Mouse (Mus musculus) MEL (cell line): ENCODE results near the gene Il10ra.

Experiments
- CTCF ChIP-seq, 3 experiments: IDR thresholded peaks in 2 of 3; conservative IDR thresholded peaks in 1 of 3; 2 replicates each; pipeline ENCODE4 v1.5.1; 2011 to 2012; ENCODE audit warnings: low read length in 3 of 3, low read depth in 2 of 3, mild to moderate bottlenecking in 2 of 3, improper control_type of control experiment in 1 of 3, inconsistent platforms in 1 of 3, mixed read lengths in 1 of 3, moderate library complexity in 1 of 3; ENCODE audit not compliant: control insufficient read depth in 1 of 3, insufficient read depth in 1 of 3, poor library complexity in 1 of 3, severe bottlenecking in 1 of 3
- EP300 ChIP-seq, 2 experiments: IDR thresholded peaks; 2 replicates each; pipeline ENCODE4 v1.6.1; 2011; ENCODE audit warnings: improper control_type of control experiment in 2 of 2, low read length in 2 of 2, low read depth in 1 of 2, mild to moderate bottlenecking in 1 of 2
- GABPA ChIP-seq: IDR thresholded peaks from 2 replicates; pipeline ENCODE4 v1.6.1; 2012; ENCODE audit warnings: low read depth, mild to moderate bottlenecking, inconsistent platforms, low read length, improper control_type of control experiment, moderate library complexity
- MEF2A ChIP-seq: IDR thresholded peaks from 2 replicates; pipeline ENCODE4 v1.6.1; 2014; ENCODE audit warnings: low read depth, mild to moderate bottlenecking, inconsistent platforms, low read length, improper control_type of control experiment; ENCODE audit not compliant: poor library complexity, insufficient replicate concordance, severe bottlenecking; ENCODE audit errors: extremely low read depth
- MXI1 ChIP-seq: IDR thresholded peaks from 2 replicates; pipeline ENCODE4 v1.6.1; 2011; ENCODE audit warnings: mild to moderate bottlenecking, low read depth, low read length, improper control_type of control experiment
- MYC ChIP-seq: IDR thresholded peaks from 2 replicates; pipeline ENCODE4 v1.6.1; 2011; ENCODE audit warnings: low read depth, mild to moderate bottlenecking, low read length, improper control_type of control experiment, moderate library complexity
- POLR2A ChIP-seq, 2 experiments: IDR thresholded peaks; 2 replicates each; pipeline ENCODE4 v1.6.1; 2011 to 2012; ENCODE audit warnings: low read length in 2 of 2, mild to moderate bottlenecking in 2 of 2, control low read depth in 1 of 2, improper control_type of control experiment in 1 of 2, low read depth in 1 of 2, moderate library complexity in 1 of 2; ENCODE audit not compliant: control insufficient read depth in 1 of 2, insufficient read depth in 1 of 2, poor library complexity in 1 of 2
- POLR2AphosphoS2 ChIP-seq: IDR thresholded peaks from 2 replicates; pipeline ENCODE4 v1.6.1; 2011; ENCODE audit warnings: low read length, improper control_type of control experiment
- TCF12 ChIP-seq: IDR thresholded peaks from 2 replicates; pipeline ENCODE4 v1.6.1; 2014; ENCODE audit warnings: low read depth, mild to moderate bottlenecking, inconsistent platforms, low read length, improper control_type of control experiment, moderate library complexity

- TF ChIP-seq CTCF (IDR thresholded peaks at IDR 0.05 in 2 of 3, conservative IDR thresholded peaks at IDR 0.05 in 1 of 3; ENCODE audit: control insufficient read depth in 1 of 3, insufficient read depth in 1 of 3, low read depth in 2 of 3, low read length in 3 of 3, poor library complexity in 1 of 3, severe bottlenecking in 1 of 3) (no peak), POLR2AphosphoS2 (no peak), GABPA (no peak), MEF2A (no peak), POLR2A (IDR thresholded peaks at IDR 0.05; ENCODE audit: control insufficient read depth in 1 of 2, insufficient read depth in 1 of 2, low read depth in 1 of 2, low read length in 2 of 2, poor library complexity in 1 of 2) (no peak), MYC (no peak), EP300 (IDR thresholded peaks at IDR 0.05; ENCODE audit: low read depth in 1 of 2, low read length in 2 of 2) (no peak), TCF12 (no peak), MXI1 (no peak)
These were observed 11.1 kb upstream of the Il10ra start for GRCm38 (mm10) chr9:45280059-45280458.
